Mouse (Mus musculus) ZHBTc4 (cell line): ENCODE measurements around the gene Zdbf2.

ENCODE experiments used
- DNase-seq: peaks from one replicate; pipeline ENCODE4 v3.0.0-alpha.2; 2011; ENCODE audit warnings: low read depth, low spot score

Gene Zdbf2

GRCm38 (mm10) chr1:63263671-63264070 lies 9.4 kb upstream of the Zdbf2 start:
- no peak for DNase-seq

GRCm38 (mm10) chr1:63265461-63265860 lies 7.6 kb upstream of the Zdbf2 start:
- DNase-seq: no peak

- DNase-seq: no peak
Measured at GRCm38 (mm10) chr1:63266121-63266520, 6.9 kb upstream of the Zdbf2 start.

GRCm38 (mm10) chr1:63266716-63267115 lies 6.3 kb upstream of the Zdbf2 start:
- DNase-seq: no peak

- DNase-seq: no peak
Measured at GRCm38 (mm10) chr1:63272125-63272675, 865 bp upstream of the Zdbf2 start.

GRCm38 (mm10) chr1:63273339-63273951 lies 380 bp downstream of the Zdbf2 start:
- DNase-seq: peak; percentile 45

- no peak for DNase-seq
Measured at GRCm38 (mm10) chr1:63274046-63274730, 1.1 kb downstream of the Zdbf2 start.

GRCm38 (mm10) chr1:63278106-63278505 lies 5.0 kb downstream of the Zdbf2 start:
- no peak for DNase-seq

- no peak for DNase-seq
Measured at GRCm38 (mm10) chr1:63293965-63294364, 20.9 kb downstream of the Zdbf2 start.

GRCm38 (mm10) chr1:63309661-63310060 lies 36.6 kb downstream of the Zdbf2 start:
- DNase-seq: peak; percentile 56

- DNase-seq: peak; percentile 78
Measured at GRCm38 (mm10) chr1:63323565-63324132, 50.6 kb downstream of the Zdbf2 start.
